Mouse (Mus musculus) olfactory bulb, adult 2 months (tissue): ENCODE measurements around the gene Elovl3.

Experiments
- CTCF ChIP-seq: fragments of 200-500 bp; IDR thresholded peaks from 2 replicates; pipeline ENCODE4 v1.5.1; 2012; ENCODE audit warnings: low read depth, mild to moderate bottlenecking, low read length, moderate library complexity; ENCODE audit not compliant: insufficient read depth
- POLR2A ChIP-seq: fragments of 200-500 bp; IDR thresholded peaks from 2 replicates; pipeline ENCODE4 v1.6.1; 2012; ENCODE audit warnings: mild to moderate bottlenecking, low read depth, low read length, moderate library complexity; ENCODE audit not compliant: insufficient read depth

- no peak for TF ChIP-seq POLR2A
- TF ChIP-seq CTCF = no peak
These were observed 43.5 kb downstream of the Elovl3 start for GRCm38 (mm10) chr19:46175173-46175572.
